Comparison of ENCODE assay signal across 9 mouse cellular contexts in genomic region chr13:91459489-91459888, GRCm38 (mm10). TPM values are rescaled to one million over a fixed set of nuclear protein-coding genes. Genes with fewer than 3 reads are reported as not detected.
DNase-seq lines count a peak whose midpoint lies in the region; ATAC-seq lines count a peak whose summit lies in the region.
"Had no signal": no experiment of that assay in that cellular context is flagged by ENCODE, and none has a peak within 500 bp of the region (broad histone marks: within the 10 kb centered on the region; RNA-seq: fewer than 3 reads in every experiment).

No protein-coding gene starts in this region.

- peak overlapping the region; percentile 24; the same call in 1 of the 2 replicates for H3K9ac ChIP-seq in heart, embryonic 11.5 days (ENCODE audit: low read depth, low read length)
- H3K9ac ChIP-seq in liver, embryonic 13.5 days, result peak overlapping the region; percentile 98

- peak overlapping the region; percentile 76 for H3K4me2 ChIP-seq in heart, embryonic 11.5 days
- H3K4me2 ChIP-seq in liver, embryonic 13.5 days, result peak overlapping the region; percentile 94

- no peak overlapping the region for H3K4me3 ChIP-seq in heart, embryonic 11.5 days (ENCODE audit: low read depth, low read length)
- H3K4me3 ChIP-seq in liver, embryonic 13.5 days (replicated peaks), result peak overlapping the region; percentile 99; the same call in 1 of the 2 replicates

- H3K36me3 ChIP-seq in heart, embryonic 11.5 days (ENCODE audit: control insufficient read depth, insufficient read depth, low read length), result no peaks in the 10 kb centered on the region
- no peaks in the 10 kb centered on the region for H3K36me3 ChIP-seq in liver, embryonic 13.5 days

- 42% methylated on average over 4 of the region's 4 CpGs for WGBS in heart, embryonic 11.5 days (ENCODE audit: insufficient replicate concordance)
- WGBS in liver, embryonic 13.5 days (ENCODE audit: insufficient replicate concordance), result 36% methylated on average over 4 of the region's 4 CpGs

- peaks cover 13% of the 10 kb centered on the region for H3K4me1 ChIP-seq in heart, embryonic 11.5 days (ENCODE audit: control insufficient read depth, insufficient read depth, low read length)
- peaks cover 69% of the 10 kb centered on the region for H3K4me1 ChIP-seq in liver, embryonic 13.5 days (replicated peaks)

- no peaks in the 10 kb centered on the region for H3K9me3 ChIP-seq in heart, embryonic 11.5 days (replicated peaks; ENCODE audit: control insufficient read depth, low read length)
- no peaks in the 10 kb centered on the region for H3K9me3 ChIP-seq in liver, embryonic 13.5 days (replicated peaks)

- no peak for DNase-seq in heart, adult 11 months
- DNase-seq in thymus, postnatal 0 days (ENCODE audit: low spot score), result peak; percentile 38
- no peak for DNase-seq in thymus, postnatal 10 days (ENCODE audit: low spot score in 2 of 2)
- DNase-seq in liver, embryonic 13.5 days, result no peak
- no peak for DNase-seq in spleen, postnatal 4 days (ENCODE audit: low spot score in 2 of 2)
- no peak for DNase-seq in embryo, embryonic 10 days (ENCODE audit: low spot score)
- DNase-seq in urinary bladder, postnatal 10 days (ENCODE audit: low spot score), result no peak
- DNase-seq: adrenal gland, postnatal 36 days had no signal

- H3K27me3 ChIP-seq in heart, embryonic 11.5 days (ENCODE audit: control insufficient read depth, insufficient read depth, low read length), result no peaks in the 10 kb centered on the region
- H3K27me3 ChIP-seq in liver, embryonic 13.5 days, result no peaks in the 10 kb centered on the region

- no peak for ATAC-seq in heart, embryonic 11.5 days (replicated peaks; ENCODE audit: insufficient number of reproducible peaks, low FRiP score, low TSS enrichment)
- ATAC-seq in liver, embryonic 13.5 days (ENCODE audit: low read depth), result no peak

- H3K27ac ChIP-seq in heart, embryonic 11.5 days (ENCODE audit: low read depth, low read length), result peak overlapping the region; percentile 96; the same call in 1 of the 2 replicates
- peak overlapping the region; percentile 93 for H3K27ac ChIP-seq in liver, embryonic 13.5 days

RNA-seq across cellular contexts. Expression of gene Ssbp2, which starts 0.6 kb away (rescaled TPM):
- 96.0 and 97.8 TPM in 2 replicates for polyA plus RNA-seq in heart, embryonic 11.5 days (2014; fragmentation: Nextera tagmentation; extraction: Ambion mirVana)
- 240 and 282 TPM in 2 replicates for polyA plus RNA-seq in thymus, postnatal 0 days (2015; fragmentation: Nextera tagmentation; extraction: Ambion mirVana)
- 56.4 and 56.9 TPM in 2 replicates for polyA plus RNA-seq in liver, embryonic 13.5 days (2015; fragmentation: Nextera tagmentation; extraction: Ambion mirVana)
